Mouse (Mus musculus) telencephalon, adult 2 months (tissue): ENCODE results near the gene Adgrf1.

Experiments
- DNase-seq: peaks from one replicate; pipeline ENCODE4 v3.0.0-alpha.2; 2011; ENCODE audit warnings: low read depth, low spot score

The Adgrf1 gene

DNA sequence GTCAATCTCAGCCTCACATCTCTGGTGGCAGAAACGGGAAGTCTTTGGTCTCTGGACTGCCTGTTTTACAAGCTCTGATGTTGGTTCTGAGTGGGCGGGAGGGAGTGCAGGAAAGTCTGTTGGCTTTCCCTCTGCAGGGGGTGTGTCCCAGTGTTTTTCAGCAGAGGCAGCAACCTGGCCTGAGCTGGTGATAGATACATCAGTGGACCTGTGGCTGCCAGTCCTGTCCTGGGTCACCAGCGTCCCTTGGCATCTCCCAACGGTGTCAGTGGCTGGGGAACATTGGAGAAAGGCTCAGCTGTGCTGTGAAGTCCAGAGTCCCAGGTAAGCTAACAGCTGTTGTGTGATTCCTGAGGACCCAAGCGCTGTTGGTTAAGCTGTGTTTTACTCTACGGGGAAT lies at the start of gene Adgrf1:
Gene Adgrf1, plus strand, starts transcription at position 169 of the 400 bp plus-strand sequence.
- DNase-seq: no peak

DNA sequence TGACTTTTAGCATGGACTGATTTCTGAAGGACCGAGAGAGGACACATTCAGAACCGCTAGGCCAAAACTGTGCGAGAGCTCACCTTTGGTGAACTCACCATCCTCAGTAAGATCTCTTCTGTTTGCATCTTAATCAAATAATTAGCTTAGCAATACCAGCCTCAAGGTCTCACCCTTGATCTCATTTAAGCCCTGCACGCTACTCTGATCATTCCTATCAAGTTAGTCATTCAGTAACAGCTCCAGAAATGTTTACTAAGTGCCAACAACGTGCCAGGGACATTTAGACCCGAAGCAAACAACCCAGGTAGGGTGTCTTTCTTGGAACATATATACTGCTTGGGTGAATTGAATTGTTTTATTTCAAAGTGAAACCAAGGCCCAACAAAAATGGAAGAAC lies 44.0 kb upstream of the Adgrf1 start:
- DNase-seq: no peak

DNA sequence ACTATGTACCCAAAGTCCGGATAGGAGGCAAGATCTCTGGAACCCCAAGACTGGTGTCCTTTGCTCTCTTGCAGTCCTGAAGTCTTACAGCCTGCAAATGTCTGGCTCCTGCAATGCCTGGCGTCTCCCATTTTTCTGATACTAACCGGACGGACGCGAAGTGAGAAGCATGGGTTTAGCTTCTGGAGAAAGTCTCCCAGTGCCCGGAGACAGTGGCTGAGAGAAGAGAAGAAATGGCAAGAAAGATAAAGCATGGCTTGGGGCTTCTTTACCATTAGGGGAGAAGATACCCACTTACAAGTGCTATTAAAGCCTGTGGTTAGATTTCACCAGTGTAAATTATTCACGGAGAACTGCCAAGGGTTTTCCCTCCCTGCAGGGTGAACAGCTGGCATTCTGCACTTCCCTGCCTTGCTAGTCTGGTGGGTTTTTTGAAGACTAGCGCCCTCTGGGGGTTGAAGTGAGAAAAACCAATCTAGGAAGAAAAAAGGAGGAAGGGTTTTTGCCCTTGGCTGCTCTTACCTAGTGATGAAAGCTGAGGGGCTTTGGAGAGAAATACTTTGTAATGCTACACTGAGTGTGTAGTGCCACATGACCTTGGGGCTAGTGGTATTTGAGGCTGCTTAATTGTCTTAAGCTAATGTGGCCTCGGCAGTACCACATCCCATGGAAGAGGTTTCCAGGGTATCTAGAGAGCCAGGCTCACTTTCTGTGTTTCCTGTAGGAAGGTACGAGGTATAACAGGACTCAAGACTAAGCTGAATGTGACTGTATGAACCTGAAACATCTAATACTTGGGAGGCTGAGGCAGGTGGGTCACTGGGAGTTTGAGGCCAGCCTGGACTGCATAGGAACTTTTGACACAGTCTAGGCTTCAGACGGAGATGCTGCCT lies 40.3 kb upstream of the Adgrf1 start:
- peak; percentile 65 for DNase-seq

DNA sequence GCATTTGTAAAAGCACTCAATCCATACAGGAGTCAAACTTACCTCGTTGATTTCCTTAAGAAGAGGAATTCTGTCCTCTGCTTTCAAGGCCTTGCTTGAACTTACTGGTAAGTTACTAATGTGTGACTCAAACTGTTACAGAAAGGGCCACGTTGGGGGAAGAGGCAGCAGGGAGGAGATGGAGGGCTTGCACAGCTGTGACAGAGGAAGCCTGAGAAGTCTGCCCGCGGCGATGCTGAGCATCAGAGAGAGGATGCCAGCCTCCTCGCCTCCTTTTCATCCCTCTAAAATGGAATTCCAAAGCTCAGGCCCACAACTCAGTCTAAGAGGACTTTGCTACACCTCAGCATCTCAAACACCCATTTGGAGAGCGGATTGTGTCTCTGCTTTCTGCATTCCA lies 39.3 kb upstream of the Adgrf1 start:
- DNase-seq: no peak

DNA sequence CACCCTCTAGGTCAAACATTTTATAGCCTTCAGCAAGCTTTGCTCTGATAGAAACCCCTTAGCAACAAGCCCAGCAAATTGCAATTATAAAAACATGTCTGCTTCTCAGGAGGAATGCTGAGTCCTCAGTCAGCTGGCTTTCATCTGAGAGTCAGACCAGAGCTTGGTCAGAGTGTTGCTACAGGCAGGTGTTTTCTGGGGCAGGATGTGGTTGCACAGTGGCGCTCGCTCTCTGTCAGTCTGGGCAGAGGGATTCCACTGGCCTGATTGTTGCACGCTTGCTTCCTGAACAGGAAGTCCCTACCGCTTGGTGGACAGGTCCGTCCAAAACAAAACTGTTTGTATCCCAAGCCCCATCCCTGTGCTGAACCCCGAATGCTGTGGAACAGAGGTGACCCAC lies 37.4 kb upstream of the Adgrf1 start:
- no peak for DNase-seq

DNA sequence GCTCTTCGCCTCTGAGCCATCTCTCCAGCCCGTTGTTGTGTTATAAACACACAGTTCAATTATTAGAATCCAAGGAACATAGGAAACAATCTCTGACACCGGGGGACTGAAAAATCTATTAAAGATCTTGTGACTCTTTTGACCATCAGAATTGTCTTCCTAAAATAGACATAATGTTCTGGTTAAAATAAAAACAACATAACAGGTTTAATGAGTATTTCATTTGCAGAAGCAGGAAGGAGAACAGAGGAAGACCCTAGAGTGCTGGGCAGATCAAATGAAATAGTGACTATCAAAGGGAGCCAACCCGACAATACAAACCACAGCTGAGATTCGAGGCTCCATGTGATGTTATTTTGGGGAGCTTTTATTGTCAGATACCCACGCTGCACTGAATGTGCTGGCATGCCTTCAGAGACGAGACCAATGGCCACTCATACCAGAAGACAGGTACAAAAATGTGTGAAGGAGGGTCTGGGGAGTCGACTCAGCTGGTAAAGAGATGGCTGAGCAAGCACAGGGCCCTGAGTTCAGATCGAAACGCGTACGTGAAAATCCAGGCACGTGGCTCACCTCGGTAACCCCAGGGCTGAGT lies 33.4 kb upstream of the Adgrf1 start:
- DNase-seq: no peak

DNA sequence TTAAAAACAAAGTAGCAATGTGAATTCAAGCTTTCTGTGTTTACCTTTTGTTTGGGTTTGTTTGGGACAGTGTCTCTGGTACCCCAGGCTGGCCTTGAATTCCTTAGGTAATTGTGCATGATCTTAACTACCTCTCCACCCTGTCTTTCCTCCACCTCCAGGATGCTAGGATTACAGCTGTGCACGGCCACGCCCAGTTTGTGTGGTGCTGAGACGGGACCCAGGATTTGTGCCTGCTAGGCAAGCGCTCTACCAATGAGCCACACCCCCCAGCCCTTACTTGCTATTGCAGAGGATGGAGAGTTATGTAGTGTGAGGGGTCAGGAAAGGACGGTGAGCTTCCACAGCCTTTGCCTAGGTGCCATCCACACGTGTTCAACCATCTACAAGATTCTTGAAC lies 31.1 kb upstream of the Adgrf1 start:
- DNase-seq: no peak

DNA sequence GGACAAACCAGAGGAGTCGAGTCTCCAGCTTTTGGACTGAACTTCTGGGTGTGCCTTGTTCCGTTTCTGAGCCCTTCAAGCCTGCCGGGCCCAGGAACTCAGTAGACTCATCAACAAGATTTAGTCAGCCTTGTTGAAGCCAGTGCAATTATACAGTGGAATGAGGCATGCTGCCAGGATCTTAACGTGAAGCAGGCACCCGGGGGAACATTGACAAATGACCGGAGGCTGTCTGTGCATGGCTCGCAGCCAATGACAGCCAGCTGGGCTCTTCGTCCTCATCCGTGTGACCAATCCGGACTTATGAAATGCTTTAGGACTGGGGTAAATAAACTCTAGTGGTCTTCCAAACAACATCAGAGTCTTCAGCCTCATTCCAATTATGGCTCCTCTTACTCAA lies 29.0 kb upstream of the Adgrf1 start:
- no peak for DNase-seq

DNA sequence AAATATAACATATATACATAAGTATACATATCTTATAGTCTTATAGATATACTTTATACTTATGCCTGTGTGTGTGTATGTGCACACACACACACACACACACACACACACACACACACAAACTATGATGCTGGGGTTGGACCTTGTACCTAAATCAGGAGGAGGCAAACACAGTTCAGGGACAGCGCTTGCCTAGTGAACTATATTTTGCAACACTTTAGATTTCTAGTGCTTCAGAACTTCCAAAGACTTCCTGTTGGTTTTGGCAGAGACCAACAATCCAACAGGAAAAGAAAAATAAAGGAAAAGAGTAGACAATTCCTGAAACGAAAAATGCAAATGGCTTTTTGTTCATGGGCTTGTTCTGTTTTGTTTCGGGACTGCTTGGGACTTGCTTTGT lies 27.5 kb upstream of the Adgrf1 start:
- DNase-seq: no peak

DNA sequence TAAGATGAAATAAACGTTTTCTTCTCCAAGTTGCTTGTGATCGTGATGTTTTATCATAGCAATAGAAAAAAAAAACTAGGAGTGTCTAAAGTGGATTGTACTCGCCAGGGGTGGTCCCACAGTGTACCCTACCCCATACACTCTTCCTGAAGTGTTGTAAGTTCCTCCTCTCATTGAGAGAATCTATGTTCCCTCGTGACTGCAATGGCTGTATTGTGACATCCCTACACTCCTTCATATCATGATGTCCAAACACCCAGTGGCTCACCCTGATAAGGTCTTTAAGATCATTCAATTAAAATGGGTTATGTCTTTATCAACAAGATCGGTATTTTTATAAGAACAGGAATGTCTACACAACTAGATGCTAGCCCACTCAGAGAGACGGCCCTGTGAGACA lies 24.8 kb upstream of the Adgrf1 start:
- no peak for DNase-seq

DNA sequence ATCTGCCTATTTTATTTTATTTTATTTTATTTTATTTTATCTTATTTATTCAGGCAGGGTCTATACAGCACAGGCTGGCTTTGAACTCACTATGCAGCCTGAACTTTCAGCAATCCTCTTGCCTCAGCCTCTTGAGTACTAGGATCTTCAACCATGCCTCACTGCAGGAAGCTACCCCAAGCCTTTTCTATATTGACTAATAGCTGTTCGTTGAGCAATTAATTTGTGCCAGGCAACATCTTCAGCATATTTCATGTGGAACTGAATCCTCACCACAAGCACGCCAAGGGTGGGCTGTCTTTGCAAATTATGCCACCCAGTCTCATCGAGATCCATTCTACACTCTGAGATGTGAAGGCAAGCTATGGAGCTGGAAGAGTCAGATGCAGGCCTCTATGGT lies 22.9 kb upstream of the Adgrf1 start:
- DNase-seq: no peak

DNA sequence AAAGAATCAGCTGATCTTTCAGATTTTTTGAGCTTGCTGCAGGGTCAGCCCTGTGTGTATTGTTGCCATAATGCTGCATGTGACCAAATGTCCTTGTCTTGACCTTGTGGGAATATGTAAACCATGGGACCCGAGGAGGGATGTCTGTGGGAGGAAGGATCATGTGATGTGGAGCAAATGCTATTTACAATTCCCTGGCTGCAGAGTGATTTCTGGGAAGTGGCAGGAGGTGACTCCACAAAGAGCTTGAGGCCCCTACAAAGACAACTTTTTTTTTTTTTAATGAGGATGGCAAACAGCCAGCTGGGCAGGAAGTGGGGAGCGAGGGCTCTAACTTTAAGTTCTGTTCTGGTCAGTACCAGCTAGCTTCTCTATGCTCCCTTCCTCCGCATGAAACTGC lies 20.5 kb upstream of the Adgrf1 start:
- no peak for DNase-seq

DNA sequence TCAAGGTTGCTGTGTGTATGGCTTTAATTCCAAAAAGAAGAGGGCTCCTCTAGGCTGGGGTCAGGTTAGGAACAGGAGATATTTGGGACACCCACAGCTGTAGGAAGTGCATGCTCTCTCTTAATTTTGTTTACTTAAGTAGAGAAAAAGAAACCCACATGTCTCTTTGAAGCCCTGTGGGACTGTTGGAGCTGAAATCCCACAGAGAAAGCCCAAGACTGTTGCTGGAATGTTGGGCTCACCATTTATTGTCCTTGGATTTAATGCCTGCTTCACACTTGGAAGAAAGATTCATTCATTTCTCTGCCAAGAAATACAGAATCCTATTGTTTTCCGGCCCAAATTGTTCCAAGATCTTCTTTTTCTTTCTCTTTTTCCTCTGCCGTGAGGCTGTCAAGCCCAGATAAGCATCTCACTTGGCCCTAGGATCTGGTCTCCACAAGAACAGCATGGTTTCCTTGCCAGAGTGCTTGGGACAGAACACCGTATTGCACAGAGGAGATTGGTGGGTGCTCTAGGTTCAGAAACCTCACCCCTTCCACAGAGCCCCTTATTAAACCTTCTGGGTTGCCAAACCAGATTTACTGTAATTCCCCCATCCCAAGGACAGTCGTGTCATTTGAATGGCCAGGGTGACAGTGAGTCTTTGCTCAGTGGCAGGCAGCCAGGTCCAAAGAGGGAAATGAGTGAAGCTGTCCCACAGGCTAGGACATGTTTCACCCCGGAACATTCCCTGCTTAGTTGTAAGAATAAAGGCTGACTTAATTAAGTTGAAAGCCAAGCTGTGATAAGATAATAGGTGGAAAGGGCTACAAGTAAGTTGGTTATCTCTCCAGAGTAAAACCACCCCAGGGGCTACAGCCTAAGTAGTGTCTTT lies 18.6 kb upstream of the Adgrf1 start:
- no peak for DNase-seq

DNA sequence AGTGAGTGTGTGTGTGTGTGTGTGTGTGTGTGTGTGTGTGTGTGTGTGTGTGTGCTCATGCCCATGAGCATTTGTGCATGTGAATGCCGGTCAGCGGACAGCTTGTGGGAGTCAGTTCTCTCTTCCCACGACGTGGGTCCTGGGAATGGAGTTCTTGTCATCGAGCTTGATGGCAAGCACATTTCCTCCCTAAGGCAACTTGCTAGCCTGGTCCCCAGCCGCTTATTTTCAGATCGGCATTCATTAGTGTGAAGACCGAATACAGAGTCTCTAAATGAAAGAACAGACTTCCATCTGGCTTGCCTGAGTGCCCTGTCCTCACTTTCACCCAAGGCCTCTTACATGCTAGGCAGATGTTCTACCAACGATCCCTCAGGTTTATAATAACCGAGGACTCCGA lies 17.3 kb upstream of the Adgrf1 start:
- no peak for DNase-seq

DNA sequence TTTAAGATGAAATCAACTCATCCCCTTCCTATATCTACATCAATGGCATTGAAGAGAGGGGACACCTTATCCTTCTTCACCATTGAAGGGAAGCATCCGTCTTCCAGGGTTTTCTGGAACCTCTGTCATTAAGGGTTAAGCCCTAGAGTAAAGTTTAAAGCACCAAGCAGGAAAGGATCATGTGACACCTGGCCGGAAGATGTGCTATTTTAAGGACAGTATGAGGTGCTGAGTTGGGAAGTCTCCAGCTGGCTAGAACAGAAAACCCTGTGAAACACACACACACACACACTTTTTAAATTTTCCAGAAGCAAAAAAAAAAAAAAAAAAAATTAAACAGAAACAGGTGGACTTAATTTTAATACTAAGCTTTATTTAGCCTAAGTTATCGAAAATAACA lies 15.9 kb upstream of the Adgrf1 start:
- DNase-seq: no peak

DNA sequence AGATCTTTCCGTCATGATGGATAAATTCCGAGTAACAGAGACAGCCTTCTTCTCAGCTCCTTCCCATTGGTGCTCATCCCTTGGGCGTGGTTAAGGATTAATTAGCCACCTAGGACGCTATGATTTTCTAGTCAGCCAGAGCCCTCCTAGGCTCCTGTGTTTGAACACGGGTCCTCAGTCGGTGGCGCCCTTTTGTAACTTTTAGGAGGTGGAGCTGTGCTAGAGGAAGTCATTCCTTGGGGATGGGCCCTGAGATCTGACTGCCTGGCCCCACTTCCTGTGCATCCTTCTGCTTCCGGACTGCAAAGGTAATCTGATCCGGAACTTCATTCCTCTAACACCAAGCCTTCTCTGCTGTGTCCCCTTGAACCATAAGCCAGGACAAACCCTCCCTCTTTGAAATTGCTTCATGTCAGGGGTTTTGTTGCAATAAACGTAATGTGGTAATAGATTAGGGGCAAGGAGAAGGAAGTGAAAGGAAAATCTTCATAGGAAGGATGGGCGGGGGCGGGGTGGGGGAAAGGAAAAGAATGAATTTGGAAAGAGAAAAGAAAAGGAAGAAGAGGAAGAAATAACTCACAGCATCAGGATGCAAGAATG lies 13.5 kb upstream of the Adgrf1 start:
- DNase-seq: no peak

DNA sequence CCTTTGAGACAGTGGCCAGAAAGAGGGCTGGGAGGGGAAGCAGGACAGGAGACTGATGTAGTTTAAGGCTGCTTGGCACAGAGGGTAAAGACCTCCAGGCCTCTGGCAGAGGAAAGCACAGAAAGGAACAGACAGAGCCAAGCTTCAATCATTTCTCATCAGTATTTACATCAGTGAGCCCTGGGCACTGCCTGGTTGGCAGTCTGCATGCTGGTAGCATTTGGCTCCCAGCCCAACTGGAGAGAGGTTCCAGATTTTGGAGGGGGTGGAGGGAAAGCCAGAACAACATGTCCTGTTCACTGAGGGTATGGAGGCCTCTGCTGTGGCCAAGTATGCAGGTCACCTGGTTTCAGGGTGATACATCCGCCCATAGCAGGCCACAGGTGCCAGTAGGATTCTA lies 12.4 kb upstream of the Adgrf1 start:
- no peak for DNase-seq

DNA sequence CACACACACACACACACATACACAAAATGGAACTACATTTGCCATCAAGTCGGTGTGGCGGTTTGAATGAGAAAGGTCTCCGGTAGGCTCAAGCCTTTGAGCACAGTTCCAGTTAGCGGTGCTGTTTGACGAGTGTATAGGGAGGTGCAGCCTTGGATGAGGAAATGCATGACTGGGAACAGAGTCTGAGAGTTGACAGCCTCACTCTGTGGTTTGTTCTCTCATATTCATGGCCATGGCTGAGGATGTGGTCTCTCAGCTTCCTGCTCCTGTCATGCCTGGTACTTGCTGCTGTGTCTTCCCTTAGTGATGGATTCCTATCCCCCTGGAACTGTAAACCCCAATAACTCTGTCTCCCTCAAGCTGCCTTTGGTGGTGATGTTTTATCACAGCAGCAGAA lies 8.2 kb upstream of the Adgrf1 start:
- DNase-seq: no peak

DNA sequence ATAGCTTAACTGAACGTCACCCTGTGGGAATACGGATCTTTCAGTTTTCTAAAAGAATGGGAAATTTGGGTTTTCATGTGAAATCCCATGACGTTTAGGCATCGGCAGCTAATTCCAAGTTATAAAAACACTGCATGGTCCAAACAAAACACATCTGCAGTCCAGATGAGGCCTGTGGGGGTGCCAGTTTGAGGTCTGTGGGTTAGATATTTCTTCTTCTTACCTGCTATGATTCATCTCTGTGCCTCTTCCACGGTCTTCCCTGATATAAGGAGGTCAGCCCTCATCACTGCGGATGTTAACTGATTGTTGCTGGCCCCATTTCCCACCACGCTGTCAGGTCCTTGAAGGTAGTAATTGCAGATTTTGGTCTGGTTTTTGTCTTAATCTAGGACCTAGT lies 5.4 kb upstream of the Adgrf1 start:
- DNase-seq: no peak

DNA sequence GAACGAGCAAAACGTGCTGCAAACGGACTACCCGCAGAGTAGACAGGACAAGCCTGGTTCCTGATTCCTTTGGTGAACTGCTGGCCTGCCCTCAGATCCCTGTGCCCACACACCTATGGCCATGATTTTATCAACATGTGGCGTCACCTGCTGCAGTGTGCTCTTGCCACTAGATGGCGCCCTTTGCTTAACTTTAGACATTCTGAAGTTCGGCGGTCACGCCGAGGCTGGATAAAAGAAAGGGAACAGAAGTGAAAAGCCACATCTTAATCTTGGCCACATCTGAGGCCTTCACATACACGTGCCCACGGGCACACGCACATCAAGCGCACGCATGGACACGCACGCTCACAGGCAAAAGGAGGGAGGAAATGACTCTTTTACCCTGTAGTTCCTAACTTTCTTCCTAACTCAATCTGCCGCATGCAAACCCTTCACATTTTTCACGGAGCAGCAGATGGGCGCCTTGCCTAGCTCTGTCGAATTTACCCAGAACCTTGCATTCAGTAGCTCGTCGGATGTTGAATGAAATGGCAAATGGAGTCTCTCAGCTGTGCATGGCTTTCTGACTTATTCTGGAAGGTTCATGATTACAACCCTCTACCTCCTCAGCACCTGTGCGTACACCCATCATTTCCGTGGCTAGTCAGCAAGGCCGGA lies 4.8 kb upstream of the Adgrf1 start:
- peak; percentile 55 for DNase-seq

DNA sequence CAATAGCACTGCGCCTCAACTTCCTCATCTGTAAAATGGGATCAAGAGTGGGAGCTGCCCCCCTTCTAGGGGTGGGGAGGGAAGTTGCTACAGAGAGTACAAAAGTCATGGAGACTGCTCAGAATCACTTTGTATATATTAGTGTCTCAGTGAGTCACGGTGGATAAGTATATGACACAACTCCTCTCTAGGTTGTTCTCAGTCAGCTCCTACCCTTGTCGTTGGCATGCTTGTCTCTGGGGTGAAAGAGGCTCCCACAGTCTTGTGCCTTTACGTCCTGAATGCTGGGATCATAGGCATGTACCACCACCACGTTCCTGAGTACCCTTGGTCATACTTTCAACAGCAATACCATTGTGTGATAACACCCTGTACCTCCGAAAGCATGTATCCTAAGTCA lies 4.2 kb upstream of the Adgrf1 start:
- DNase-seq: no peak

DNA sequence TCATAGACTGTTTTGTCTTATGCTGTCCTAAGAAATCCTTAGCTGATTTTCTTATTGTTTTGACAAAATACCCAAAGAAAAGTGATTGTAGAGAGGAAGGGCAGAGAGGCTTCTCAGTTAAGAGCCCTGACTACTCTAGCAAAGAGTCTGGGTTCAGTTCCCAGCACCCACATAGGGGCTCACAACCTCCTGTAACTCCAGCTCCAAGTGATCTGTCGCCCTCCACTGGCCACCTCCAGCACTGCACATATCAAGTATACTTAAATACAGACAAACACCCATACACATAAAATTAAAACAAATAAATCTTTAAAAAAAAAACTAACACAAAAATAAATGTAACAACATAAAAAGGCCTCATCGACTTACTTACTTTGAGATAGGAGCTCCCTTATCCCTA lies 3.5 kb upstream of the Adgrf1 start:
- DNase-seq: no peak
